Mouse (Mus musculus) heart, adult 8-10 months (tissue): ENCODE measurements around the gene Arid3c. TPM values are rescaled to one million over a fixed set of nuclear protein-coding genes. Genes with fewer than 3 reads are reported as not detected.
"Not testable (repeated sequence)": the region's sequence is repeated elsewhere in the genome, so short reads cannot be mapped to it uniquely, and the experiment has no call there.

Experiments
- DNase-seq: peaks from one replicate; pipeline ENCODE4 v3.0.0; 2022; ENCODE audit warnings: low spot score
- total RNA-seq, 4 experiments: library from RNA; stranded (reverse); gene quantifications; 2 replicates each; pipeline ENCODE4 v1.2.4; 2022

Arid3c gene
- total RNA-seq, 4 experiments from 2014 or later, result not detected

DNA sequence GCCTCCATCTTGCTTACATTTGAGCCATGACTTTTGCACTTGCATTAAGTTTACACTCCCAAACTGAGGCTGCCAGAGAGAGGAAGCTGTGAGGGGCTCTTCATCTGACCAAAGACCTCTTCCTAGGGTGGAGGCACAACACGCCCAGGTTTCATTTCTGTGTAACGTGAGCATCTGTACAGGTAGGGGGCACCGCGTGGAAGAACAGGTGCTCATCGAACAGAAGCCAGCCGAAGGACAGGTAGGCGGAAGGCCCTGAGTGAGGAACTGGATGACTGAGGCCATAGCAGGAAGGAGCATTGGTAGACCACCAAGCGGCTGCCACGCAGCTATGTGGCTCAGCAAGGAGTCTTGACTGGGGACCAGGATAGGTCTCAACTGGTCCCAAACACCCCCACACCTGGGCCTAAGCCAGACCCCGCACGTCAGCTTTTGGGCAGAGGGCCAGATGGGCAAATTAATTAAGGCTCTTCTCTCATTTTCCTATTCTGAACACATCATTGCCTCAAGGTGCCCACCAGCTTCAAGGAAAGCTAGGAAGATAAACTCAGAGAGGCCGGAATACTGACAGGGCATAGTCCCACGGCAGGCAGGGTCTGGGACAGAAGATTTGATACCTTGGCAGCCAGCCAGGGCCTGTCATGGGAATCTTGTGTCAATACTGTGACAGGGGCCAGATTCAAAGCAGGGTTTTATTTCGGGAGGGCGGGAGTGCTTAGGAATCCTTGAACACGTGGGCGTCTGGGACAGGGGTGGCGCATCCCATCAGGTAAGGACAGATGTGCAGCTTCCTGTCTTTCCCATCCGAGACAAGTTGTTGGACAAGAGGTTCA, 24.8 kb downstream of the Arid3c start:
- no peak for DNase-seq

DNA sequence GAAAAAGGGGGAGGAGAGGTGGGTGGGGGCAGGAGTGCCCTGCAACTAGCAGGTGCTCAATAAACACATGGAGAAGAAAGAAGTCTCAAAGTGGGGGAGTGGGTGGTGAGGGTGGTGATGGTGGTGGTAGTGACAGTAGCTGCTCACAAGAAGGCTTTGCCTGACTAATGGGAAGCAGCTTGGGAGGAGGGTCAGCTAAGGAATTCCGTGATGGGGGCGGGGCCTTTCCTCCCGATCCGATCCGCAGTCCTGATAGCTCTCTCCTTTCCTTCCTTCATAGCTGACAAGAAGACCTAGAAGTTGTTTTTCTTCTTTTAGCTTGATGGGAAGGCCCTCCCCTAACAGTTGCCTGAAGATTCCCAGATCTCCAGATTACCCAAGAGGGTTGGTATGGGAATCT, 26.3 kb downstream of the Arid3c start:
- no peak for DNase-seq

DNA sequence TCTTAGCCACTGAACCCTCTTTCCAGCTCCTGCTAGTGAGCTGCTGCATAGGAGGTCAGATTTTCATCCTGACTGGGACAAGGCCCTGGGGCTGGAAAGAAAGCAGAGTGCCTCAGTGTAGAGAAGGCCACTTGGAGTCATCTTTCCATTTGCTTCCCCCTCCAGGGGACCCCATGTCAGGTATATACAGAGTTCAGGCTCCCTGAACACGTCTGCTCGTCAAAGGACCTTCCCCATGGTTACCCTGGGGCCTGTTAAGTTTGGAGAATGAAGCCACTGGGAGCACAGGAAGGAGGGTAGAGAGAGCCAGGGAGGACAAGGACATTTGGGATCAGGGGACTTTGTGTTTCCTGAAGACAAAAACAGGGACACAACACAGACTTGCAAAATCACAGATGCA, 28.7 kb downstream of the Arid3c start:
- DNase-seq, result not testable (repeated sequence)

DNA sequence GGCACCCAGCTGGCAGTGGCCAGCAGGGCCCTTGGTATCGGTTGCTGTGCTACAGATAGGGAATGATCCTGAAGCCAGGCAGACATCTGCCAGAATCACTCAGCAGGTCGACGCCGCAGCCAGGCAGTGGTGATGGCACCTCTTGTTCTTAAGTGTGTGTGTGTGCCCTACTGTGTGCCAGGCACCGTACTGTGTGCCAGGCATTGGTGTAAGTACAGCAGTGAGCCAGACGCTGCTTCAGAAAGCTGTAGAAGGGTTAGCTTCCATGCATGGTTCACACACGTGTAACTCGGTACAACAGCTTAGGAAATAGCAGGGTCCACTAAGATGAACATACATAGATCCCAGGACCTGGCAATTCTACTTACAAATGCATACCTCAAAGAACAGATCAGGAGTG, 30.7 kb downstream of the Arid3c start:
- not testable (repeated sequence) for DNase-seq

DNA sequence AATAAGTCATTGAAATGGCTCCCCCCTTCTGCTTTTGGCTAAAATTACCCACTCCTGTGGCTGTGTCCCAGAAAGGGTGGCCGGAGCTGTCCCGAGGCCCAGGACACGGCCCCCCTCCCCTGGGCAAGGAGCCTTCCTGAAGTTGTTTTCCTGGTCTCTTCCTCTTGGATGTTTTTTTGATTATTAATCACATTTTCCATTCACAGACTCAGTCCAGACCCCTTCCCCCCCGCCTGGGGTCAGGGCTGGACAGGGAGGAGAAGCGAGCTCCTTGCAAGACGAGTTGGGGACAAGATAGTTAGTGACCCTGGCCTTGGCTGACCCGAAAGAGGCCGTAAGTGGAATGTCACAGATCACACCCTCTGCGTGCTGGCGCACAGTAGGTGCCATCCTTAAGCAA, 31.2 kb downstream of the Arid3c start, which contains the start of gene Il11ra1:
Gene Il11ra1, plus strand, starts transcription at position 207 of the 400 bp plus-strand sequence.
- DNase-seq, result not testable (repeated sequence)

DNA sequence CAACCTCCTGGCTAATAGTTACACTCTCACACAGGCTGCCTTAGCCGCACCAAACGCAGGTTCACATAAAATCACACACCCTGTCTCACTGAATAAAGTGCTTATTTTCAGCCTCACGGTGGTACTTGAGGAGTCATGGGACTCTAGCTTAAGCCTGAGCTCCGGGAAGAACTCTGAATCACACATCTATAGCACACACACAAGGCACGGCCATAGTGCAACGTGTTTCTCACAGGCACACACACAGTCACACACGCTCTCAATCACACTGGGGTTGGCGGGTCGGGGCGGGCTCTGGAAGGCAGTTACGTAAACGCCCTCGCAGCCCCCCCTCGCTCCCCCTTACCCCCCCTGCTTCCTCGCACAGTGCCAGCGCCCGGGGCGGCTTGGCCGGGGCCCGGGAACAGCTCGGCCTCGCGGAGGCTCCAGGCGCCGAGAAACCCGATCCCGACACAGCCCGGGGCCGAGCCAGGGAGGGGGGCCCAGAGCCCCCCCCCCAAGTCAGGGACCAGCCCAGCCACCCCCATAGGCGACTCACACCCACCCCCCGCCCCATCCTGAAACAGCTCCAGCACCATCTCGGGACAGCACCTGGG, 32.4 kb downstream of the Arid3c start:
- not testable (repeated sequence) for DNase-seq

DNA sequence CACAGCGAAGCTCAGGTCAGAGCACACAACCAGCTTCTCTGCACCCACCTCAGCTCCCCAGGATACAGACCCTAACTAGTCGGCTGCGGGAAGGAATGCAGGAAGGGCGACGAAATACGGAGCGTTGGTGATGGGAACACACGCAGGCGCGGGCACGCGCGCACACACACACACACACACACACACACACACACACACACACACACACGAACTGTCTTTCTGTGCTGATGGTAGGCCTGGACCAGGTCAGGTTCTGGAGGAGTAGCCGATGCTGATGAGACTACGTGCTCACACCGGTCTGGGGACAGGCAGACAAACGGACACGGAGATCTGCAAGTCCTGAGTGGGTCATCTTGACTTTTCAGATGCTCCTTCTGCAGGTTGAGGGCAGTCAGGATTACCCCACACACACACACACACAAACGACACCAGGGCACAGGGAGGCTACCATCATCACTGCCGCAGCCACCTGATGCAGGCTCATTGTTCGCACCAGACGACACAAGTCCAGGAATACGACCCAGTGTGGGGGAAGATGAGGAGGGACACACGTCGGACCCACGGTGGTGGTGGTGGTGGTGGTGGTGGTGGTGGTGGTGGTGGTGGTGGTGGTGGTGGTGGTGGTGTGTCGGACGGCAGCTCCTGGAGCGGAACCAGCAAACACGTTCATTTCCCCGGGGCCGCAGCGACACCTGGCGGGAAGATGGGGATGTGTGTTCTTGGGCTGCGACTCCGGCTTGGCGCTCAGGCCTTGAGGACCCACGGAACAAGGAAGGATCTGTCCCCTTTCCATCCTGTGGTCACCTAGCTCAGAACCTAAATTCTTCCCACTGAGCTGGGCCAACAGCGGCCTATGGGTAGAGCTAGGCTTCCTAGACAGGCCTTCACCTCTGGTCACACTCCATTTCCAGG, 33.8 kb downstream of the Arid3c start, which contains the start of gene Cntfr:
Gene Cntfr, minus strand, starts transcription at position 160 of the 912 bp plus-strand sequence.
- DNase-seq, result peak; percentile 79

DNA sequence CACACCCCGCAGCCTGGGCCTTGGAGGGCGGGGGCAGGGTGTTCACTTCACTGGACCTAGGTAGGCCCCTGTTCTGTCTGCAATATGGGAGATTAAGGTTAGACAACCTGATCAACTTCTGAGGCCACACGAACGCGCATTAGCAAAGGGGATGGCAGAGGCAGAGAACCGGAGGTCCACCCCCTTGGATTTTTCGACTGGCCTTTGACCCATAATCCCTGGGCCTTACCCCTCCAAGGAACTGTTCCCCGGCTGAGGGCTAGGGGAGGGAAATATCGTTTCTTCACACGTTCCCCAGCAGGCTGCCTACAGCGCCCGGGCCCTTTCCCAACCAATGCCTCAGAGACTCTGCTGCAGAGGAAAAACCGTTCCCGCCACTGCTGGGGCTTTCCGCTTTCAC, 34.5 kb downstream of the Arid3c start:
- DNase-seq, result not testable (repeated sequence)

DNA sequence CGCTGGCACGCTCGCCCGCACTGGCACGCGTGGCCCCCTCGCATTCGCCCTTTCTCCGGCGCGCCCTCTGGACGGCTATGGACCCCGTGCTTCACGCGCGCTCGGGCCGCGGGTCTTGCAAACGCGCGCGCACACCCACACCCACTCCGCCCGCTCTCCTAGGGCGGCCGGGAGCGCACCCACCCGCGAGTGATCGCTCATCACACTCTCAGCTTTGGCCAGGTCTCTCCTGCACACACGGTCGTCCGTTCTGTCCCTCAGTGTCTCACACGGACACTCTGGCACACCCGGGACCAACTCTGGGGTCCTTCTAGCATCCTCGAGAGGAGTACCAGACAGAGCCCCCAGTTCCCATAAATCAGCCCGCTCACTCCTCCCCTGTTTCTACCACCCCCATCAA, 35.1 kb downstream of the Arid3c start:
- DNase-seq, result not testable (repeated sequence)

DNA sequence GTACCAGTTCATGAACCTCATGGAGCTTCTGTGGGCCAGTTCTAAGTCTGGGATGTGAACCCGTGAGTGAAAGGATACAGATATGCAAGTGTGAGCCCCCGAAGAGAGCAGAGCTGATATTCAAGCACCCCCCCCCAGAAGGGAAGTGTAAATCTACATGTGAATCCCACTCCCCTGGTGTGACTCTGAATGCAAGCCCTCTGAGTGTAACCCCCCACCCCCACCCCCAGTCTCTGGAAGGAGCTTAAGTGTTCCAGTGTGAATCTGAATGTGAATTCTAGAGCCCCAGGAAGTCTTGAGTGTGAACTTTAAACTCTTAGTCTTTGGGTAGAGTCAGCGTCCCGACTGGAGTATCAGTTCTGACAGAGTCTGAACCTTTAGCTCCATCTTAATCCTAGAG, 37.4 kb downstream of the Arid3c start:
- not testable (repeated sequence) for DNase-seq

DNA sequence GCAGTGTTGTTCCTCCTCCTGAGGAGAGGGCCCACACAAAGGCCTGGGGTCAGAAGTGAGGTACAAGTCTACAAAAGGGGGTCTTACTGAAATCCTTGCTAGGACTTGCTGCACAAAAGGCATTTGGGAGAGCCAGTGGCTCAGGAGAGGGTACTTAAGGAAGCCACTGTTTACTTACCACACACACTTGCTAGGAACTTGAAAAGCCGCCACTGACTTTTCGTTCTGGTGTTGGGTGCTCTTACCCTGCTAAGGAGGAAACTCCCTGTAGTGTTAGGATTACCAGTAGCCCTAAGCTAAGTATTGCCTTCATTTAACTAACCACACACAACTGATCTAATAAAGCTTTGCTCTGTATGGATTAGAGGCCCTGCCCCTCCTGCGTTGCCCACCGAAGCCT, 40.9 kb downstream of the Arid3c start:
- DNase-seq, result not testable (repeated sequence)

DNA sequence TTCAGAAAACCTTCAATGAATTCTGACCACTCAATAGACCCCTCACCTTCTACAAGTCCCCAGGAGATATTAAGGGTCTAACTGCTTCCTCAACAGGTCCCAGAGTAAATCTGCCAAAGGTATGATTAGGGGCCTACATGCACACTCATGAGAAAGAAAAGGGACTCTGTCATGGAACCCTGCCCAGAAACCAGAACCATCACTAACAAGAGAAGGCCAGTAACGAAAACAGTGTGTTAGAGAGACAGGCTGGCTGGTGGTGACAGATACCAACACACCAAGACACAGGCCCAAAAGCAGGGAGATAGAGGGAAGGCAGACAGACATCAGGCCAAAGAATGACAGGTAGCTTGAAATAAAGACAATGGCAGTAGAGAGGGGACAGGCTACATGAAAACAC, 42.4 kb downstream of the Arid3c start:
- not testable (repeated sequence) for DNase-seq

DNA sequence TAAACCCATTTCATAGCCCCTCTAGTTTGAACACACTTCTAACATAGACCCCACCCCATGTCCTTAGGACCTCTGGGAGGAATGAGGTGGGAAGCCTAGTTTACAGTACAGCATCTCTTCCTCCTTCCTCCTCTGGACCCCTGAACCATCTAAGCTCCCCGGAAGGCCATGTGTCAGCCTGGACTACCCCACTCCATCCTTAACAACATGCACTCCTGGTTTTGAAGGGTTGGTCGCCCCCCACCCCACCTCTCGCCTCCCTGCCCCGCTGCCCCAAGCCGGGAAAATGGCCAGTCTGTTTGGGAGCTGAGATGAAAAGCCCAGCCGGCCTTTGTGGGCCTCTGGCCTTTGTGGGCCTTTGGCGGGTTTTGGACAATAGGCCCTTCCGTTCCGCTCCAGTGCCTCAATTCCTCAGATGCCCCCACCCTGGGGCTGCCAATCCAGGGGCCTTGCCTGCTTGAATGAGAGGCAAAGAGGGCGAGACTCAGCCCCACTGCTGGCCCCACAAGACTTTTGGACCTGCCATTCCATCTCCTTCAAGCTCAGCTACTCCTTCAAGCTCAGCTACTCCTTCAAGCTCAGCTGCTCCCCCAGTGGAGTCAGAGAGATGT, 45.0 kb downstream of the Arid3c start:
- DNase-seq, result not testable (repeated sequence)

DNA sequence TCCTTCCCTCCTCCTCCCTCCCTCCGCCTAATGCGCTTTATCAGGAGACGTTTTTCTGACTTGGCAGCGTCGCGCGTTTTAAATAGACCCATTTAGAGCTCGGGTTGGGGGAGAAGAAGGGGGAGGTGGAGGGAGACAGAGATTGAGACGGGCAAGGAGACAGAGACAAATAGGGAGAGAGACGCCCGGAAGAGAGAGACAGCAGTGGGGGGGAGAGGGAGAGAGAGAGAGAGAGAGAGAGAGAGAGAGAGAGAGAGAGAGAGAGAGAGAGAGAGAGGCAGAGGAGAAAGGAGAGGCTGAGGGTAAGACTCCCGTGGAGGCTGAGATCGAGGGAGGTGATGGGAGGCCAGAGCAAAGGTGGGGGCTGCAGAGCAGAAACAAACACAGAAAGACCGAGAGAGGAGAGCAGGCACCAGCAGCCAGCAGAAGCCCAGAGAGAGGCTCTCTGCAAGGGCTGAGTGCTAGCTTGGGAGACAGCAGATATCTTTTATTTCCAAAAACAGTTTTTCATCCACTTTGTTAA, 46.0 kb downstream of the Arid3c start:
- DNase-seq, result not testable (repeated sequence)

DNA sequence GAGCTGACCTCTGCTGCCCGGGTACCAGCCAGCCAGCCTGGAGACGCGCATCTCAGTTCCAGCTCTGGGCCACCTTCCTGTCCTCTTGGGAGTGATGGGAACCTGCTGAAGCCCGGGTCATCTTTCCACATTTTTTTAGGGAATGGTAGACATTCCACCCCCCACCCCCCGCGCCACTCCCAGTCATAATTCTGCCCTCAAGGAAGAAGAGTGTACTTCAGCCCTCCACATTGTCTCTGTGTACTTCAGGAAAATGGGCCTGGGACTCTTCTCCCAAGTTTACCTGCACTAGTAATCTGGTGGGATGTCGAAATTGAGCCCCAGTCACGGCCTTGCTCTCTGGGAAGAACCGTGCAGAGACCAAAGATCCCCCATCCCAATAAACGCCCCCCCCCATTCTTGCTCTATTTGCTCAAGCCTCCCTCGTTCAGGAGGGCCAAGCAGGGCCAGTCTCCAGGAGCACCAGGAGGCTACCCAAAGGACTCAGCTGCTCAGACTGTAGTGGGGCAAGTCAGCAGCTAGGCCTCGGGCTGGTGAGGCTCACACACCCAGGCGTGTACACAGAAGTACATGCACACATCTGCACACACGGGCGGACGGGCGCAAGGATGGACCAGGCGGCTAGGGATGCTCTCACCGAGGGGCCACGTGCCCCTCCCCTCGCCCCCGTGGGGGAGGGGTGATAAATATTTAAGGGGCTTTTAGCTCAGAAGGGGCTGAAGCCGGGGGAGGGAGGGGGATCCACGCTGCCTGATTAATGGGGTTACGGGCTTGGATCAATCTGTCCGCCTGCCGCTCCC, 46.6 kb downstream of the Arid3c start:
- DNase-seq, result not testable (repeated sequence)

DNA sequence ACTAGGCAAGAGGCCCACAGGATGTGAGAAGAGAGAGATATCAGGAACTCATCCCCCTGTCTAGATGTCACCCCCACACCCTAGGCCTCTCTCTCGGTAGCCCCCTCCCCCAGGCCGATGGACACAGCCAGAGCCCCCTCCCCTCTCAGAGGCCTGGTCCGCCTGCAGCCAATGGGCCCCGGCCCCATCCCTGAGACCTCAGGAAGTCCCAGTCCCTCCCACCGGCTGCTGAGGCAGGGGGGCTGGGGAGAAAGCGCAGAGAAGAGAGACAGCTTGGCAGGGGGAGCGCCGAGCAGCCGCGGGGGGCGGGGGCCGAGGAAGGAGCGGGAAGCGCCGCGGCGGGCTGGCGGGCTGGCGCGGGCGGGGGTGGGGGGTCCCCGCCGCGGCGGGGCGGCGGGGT, 47.6 kb downstream of the Arid3c start:
- DNase-seq, result not testable (repeated sequence)

DNA sequence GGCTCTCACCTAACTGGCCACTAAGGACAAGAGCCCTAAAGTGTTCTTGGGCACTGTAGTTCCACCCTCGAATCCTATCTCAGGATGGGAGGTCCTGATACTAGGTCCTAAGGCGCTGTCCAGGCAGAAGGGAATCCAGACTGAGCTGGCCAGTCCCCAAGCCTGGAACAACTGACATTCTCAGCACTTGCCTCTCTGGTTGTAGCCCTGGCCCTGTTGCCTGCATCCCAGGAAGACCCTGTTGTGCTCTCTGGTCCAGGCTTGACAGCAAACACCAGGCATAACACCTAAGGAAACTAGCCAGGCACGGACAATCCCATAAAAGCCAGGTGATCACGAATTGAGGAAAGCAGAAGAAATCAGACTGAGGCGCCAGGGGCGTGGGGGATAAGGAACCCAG, 48.2 kb downstream of the Arid3c start:
- DNase-seq, result no peak

DNA sequence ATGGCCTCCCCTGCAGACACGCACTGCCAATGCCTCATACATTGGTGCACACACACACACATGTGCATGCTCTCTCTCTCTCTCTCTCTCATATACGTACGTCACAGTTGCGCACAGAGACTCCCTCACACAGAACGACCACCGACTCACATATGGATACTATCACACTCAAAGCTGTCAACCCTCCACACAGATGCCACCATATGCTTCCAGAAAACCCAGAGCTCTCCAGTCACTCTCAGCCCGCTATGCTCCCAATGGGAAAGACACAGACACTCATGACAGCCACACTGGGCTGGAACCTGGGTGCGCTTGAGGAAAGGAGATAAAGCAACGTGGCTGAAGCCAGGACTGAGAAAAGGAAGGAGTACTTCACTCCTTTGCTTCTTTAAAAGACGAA, 49.0 kb downstream of the Arid3c start:
- DNase-seq, result no peak

DNA sequence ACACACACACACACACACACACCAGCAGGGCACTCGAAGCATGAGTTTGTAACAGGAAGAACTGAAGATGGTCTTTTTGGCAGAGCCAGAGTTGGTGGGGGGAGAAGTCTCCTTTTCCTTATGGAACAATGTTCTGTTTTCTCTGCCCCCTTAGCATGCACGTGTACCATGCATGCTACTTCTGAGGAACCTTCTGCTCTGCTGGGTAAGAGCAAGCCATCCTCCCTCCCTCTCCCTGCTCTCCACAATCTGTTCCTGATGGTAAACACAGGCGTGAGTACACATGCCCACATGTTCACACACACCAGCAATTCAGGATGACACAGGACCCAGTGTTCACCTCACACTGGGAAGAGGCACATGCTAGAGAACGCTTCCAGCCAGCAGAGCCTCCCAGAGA, 49.8 kb downstream of the Arid3c start:
- no peak for DNase-seq

DNA sequence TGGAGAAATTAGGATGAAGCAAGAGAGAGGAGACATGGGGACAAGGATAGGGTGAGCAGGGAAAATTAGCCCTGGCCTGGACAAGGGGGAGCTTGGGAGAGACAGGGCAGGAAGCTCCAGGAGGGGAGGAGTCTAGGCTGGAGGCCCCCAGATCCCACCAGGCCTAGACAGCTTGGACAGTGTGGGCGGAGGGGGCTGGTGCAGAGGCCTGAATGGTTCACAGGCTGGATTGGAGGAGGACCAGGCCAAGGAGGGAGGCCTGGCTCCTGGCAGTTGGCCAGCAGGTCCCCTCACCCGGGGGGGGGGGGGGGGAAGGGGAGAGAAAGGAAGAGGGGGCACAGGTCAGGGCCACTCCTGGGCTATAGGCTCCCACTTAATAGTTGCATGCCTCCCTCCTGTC, 51.7 kb downstream of the Arid3c start:
- no peak for DNase-seq
